Mouse (Mus musculus): Measurements from ENCODE around the gene Mast3. TPM values are rescaled to one million over a fixed set of nuclear protein-coding genes. Genes with fewer than 3 reads are reported as not detected.

The Mast3 gene
- polyA plus RNA-seq, 1 experiment from 2014 or later, result 4.9 TPM

DNA sequence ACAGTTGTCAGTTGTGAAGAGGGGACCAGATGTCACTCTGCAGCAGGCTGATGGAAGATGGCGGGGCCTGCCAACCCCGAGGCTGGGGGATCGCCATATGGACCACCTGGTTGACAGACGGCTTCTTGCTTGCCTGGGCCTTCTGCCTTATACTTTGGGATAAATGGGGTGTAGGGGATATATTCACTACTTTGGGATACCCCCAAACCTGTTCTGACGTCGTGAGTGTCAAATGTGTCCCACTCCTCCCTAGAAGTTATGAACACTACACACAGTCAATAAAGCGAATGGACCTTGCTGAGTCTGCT lies 46.6 kb downstream of the Mast3 start:
- H3K27me3 ChIP-seq, result no peaks in the 10 kb centered on the region
- H3K4me3 ChIP-seq (replicated peaks), result no peak overlapping the region
- H3K36me3 ChIP-seq, result peaks cover 32% of the 10 kb centered on the region
- 88% methylated on average over 7 of the region's 7 CpGs for WGBS (ENCODE audit: insufficient replicate concordance)
- no peak overlapping the region for H3K4me2 ChIP-seq
- DNase-seq (no peak), ATAC-seq (ENCODE audit: low read depth) (no peak)
- no peaks in the 10 kb centered on the region for H3K9me3 ChIP-seq (replicated peaks)
- peaks cover 71% of the 10 kb centered on the region for H3K4me1 ChIP-seq (replicated peaks)
- no peak overlapping the region for H3K27ac ChIP-seq
- H3K9ac ChIP-seq, result no peak overlapping the region

DNA sequence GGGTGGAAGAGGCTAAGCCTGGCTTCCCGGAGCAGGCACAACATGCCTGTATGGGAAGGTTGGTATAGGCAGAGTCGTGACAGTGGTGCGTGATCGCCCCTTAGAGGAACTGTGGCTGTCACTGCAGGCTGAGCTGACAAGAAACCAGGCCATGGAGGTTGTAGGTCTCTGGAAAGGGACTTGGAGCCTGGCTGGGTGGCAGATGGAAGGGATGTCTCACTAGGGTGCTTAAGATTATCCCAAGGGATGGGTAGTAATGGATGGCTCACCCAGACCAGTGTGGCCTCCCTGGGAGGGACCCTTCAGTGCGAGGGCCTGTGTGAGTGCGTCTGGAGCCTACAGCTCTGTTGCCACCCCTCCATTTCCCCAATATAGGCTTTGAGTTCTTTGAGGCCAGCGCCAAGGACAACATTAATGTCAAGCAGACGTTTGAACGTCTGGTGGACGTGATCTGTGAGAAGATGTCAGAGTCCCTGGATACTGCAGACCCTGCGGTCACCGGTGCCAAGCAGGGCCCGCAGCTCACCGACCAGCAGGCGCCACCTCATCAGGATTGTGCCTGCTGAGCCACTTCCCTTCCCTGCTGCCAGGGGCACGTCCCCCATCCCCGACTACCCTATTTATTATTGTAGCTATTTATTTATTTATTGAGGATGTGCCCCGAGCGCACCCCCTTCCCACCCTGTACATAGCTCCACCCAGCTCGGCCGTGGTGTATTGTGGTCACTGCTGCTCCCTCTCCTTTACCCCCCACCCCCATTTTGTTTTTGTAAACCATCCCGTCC lies 47.1 kb downstream of the Mast3 start:
- Histone ChIP-seq H3K27ac (0 out of 2 replicates have a peak overlapping the region, but pooled peaks have one; percentile 4), H3K9me3 (replicated peaks) (no peaks in the 10 kb centered on the region), H3K4me1 (replicated peaks) (peaks cover 71% of the 10 kb centered on the region), H3K9ac (no peak overlapping the region), H3K27me3 (no peaks in the 10 kb centered on the region), H3K36me3 (peaks cover 28% of the 10 kb centered on the region), H3K4me2 (no peak overlapping the region), H3K4me3 (replicated peaks) (no peak overlapping the region)
- 76% methylated on average over 22 of the region's 22 CpGs for WGBS (ENCODE audit: insufficient replicate concordance)
- ATAC-seq (ENCODE audit: low read depth) (no peak), DNase-seq (peak; percentile 32)

DNA sequence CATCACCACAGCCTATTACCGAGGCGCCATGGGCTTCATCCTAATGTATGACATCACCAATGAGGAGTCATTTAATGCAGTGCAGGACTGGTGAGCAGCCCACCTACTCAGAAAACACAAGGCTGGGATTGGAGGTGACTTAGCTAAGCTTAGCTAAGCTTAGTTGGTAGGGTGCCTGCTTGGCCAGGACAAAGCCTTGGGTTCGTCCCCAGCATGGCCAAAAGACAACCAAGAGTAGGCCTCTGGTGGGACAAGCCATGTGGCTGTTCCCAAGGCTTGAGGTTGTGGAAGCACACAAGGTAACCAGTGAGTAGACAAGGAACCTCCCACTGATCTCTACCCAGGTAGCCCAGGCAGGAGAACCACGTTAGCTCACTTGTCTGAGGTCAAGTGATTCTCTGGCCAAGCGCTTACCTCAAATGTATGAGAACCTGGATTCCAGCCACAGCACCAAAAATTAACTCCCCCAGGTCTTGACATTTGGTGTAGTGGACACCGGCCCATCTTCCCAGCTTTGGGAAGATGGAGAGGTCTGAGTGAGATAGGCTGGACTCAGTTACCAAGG lies 48.3 kb downstream of the Mast3 start:
- Histone ChIP-seq H3K9me3 (replicated peaks) (no peaks in the 10 kb centered on the region), H3K36me3 (peaks cover 26% of the 10 kb centered on the region), H3K4me1 (replicated peaks) (peaks cover 66% of the 10 kb centered on the region), H3K4me3 (replicated peaks) (no peak overlapping the region), H3K9ac (no peak overlapping the region), H3K4me2 (no peak overlapping the region), H3K27ac (no peak overlapping the region), H3K27me3 (no peaks in the 10 kb centered on the region)
- ATAC-seq (ENCODE audit: low read depth) (no peak), DNase-seq (peak; percentile 0)
- WGBS (ENCODE audit: insufficient replicate concordance), result 88% methylated on average over 6 of the region's 6 CpGs

GRCm38 (mm10) chr8:70755661-70756475 lies 49.0 kb downstream of the Mast3 start:
- 80% methylated on average over 24 of the region's 24 CpGs for WGBS (ENCODE audit: insufficient replicate concordance)
- ATAC-seq (ENCODE audit: low read depth), result no peak
- peak overlapping the region; percentile 100 for H3K4me2 ChIP-seq
- no peak overlapping the region; the same call in 1 of the 2 replicates for H3K27ac ChIP-seq
- peaks cover 26% of the 10 kb centered on the region for H3K36me3 ChIP-seq
- no peaks in the 10 kb centered on the region for H3K9me3 ChIP-seq (replicated peaks)
- H3K27me3 ChIP-seq, result no peaks in the 10 kb centered on the region
- DNase-seq, result peak; percentile 0
- H3K4me1 ChIP-seq (replicated peaks), result peaks cover 61% of the 10 kb centered on the region
- peak overlapping the region; percentile 84 for H3K9ac ChIP-seq
- peak overlapping the region; percentile 76 for H3K4me3 ChIP-seq (replicated peaks)

DNA sequence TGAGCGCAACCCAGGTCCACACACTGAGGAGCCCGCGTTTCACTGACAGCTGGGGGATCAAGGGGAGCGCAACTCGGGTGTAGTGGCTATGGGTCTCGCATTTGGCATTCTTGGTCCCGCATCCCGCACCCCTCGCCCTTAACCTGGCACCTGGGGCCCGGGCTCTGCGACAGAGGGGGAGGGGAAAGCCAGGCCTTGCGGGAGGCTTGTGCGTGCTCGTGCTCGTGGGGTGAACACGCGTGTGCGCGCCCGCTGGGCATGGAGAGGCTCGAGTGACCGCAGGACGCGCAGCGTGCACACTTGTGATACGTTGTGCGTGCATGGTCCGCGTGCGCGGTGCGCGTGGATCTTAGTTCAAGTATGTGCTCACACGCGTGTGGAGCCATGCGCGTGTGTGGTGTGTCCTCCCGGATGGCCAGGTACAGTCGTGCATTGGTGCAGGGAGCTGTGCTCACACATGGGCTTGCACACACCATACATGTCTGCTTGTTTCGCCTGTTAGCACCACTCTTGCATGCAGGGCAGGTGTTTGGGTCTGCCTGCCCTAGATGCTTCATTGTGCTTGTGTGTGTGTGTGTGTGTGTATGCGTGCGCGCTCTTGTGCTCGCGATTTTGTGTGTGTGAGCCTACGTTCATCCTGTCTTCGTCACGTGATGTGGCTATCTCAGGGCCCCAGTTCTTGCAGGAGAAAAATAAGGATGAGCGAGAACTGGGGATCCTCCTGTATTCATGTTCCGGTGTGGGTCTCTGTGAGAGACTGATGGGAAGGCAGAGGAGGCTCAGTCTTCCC lies 49.8 kb downstream of the Mast3 start:
- ATAC-seq (ENCODE audit: low read depth) (peak; percentile 7), DNase-seq (no peak)
- Histone ChIP-seq H3K4me3 (replicated peaks) (peak overlapping the region; percentile 76), H3K27me3 (peaks cover 6% of the 10 kb centered on the region; the same call in 1 of the 2 replicates), H3K36me3 (peaks cover 26% of the 10 kb centered on the region), H3K9ac (peak overlapping the region; percentile 84), H3K4me1 (replicated peaks) (peaks cover 56% of the 10 kb centered on the region), H3K27ac (peak overlapping the region; percentile 66; the same call in 1 of the 2 replicates), H3K4me2 (peak overlapping the region; percentile 100), H3K9me3 (replicated peaks) (no peaks in the 10 kb centered on the region)
- 14% methylated on average over 50 of the region's 50 CpGs for WGBS (ENCODE audit: insufficient replicate concordance)

GRCm38 (mm10) chr8:70754043-70754870 lies 50.6 kb downstream of the Mast3 start, which contains the start of gene Rab3a:
Rab3a (plus strand) TSS chr8:70754679.
- 7% methylated on average over 37 of the region's 37 CpGs for WGBS (ENCODE audit: insufficient replicate concordance)
- peak; percentile 98 for DNase-seq
- H3K4me1 ChIP-seq (replicated peaks), result peaks cover 48% of the 10 kb centered on the region
- H3K27ac ChIP-seq, result peak within 1 kb of the TSS; percentile 66
- ATAC-seq (ENCODE audit: low read depth), result peak; percentile 98
- no peaks in the 10 kb centered on the region for H3K9me3 ChIP-seq (replicated peaks)
- peak within 1 kb of the TSS; percentile 84 for H3K9ac ChIP-seq
- peak within 1 kb of the TSS; percentile 76 for H3K4me3 ChIP-seq (replicated peaks)
- peaks cover 26% of the 10 kb centered on the region for H3K36me3 ChIP-seq
- peak within 1 kb of the TSS; percentile 100 for H3K4me2 ChIP-seq
- peaks cover 14% of the 10 kb centered on the region for H3K27me3 ChIP-seq

GRCm38 (mm10) chr8:70753151-70753550 lies 51.7 kb downstream of the Mast3 start:
- ATAC-seq (ENCODE audit: low read depth) (no peak), DNase-seq (peak; percentile 59)
- no peaks in the 10 kb centered on the region for H3K9me3 ChIP-seq (replicated peaks)
- 6% methylated on average over 21 of the region's 21 CpGs for WGBS (ENCODE audit: insufficient replicate concordance)
- H3K4me3 ChIP-seq (replicated peaks), result peak overlapping the region; percentile 34
- H3K36me3 ChIP-seq, result peaks cover 16% of the 10 kb centered on the region
- H3K4me2 ChIP-seq, result peak overlapping the region; percentile 61
- H3K4me1 ChIP-seq (replicated peaks), result peaks cover 40% of the 10 kb centered on the region
- H3K27me3 ChIP-seq, result peaks cover 25% of the 10 kb centered on the region
- H3K9ac ChIP-seq, result peak overlapping the region; percentile 44
- peak overlapping the region; percentile 77 for H3K27ac ChIP-seq

DNA sequence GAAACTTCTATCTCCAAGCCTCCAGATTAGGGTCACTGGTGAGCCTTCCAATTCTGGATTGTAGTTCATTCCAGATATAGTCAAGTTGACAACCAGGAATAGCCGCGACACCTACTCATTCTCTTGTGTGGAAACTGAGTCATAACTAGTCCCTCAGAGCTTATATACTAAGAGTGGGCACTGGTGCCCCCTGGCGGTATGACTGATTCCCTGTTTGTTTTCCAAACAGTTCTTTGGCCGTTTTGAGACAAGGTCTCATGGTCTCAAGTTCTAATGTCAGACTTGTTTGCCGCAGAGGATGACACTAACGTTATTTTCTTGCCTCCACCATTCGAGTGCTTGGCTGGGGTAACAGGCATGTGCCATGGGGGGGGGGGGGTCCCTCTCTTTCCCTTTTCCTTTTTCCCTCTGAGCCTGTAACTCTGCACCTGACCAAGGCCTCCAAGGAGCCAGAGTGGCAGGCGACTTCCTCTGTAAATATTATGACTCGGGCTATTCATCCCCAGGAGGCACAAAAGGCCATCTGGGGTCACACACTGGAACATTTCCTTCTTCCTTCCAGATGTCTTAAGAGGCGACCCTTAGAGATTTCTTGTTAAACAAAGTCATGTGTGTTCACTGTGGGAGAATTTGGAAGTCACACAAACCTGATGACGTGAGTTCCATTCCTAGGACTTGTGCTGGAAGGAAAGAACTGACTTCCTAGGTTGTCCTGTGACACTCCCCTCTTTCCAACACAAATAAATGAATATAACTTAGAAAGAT lies 52.7 kb downstream of the Mast3 start:
- Histone ChIP-seq H3K36me3 (peaks cover 9% of the 10 kb centered on the region), H3K4me2 (peak overlapping the region; percentile 61; the same call in 1 of the 2 replicates), H3K27me3 (peaks cover 34% of the 10 kb centered on the region), H3K9ac (no peak overlapping the region), H3K9me3 (replicated peaks) (no peaks in the 10 kb centered on the region), H3K27ac (peak overlapping the region; percentile 77), H3K4me3 (replicated peaks) (no peak overlapping the region), H3K4me1 (replicated peaks) (peaks cover 40% of the 10 kb centered on the region)
- no peak for ATAC-seq (ENCODE audit: low read depth)
- no peak for DNase-seq
- 24% methylated on average over 11 of the region's 11 CpGs for WGBS (ENCODE audit: insufficient replicate concordance)

- DNase-seq (no peak), ATAC-seq (ENCODE audit: low read depth) (no peak)
- Histone ChIP-seq H3K9me3 (replicated peaks) (no peaks in the 10 kb centered on the region), H3K4me2 (no peak overlapping the region), H3K36me3 (no peaks in the 10 kb centered on the region), H3K9ac (no peak overlapping the region), H3K27ac (no peak overlapping the region), H3K4me1 (replicated peaks) (peaks cover 31% of the 10 kb centered on the region), H3K27me3 (peaks cover 54% of the 10 kb centered on the region), H3K4me3 (replicated peaks) (no peak overlapping the region)
- WGBS (ENCODE audit: insufficient replicate concordance), result 69% methylated on average over 13 of the region's 13 CpGs
These were observed 54.6 kb downstream of the Mast3 start for GRCm38 (mm10) chr8:70750128-70750680.

All from liver, embryonic 13.5 days (tissue).